In the genomic region with DNA sequence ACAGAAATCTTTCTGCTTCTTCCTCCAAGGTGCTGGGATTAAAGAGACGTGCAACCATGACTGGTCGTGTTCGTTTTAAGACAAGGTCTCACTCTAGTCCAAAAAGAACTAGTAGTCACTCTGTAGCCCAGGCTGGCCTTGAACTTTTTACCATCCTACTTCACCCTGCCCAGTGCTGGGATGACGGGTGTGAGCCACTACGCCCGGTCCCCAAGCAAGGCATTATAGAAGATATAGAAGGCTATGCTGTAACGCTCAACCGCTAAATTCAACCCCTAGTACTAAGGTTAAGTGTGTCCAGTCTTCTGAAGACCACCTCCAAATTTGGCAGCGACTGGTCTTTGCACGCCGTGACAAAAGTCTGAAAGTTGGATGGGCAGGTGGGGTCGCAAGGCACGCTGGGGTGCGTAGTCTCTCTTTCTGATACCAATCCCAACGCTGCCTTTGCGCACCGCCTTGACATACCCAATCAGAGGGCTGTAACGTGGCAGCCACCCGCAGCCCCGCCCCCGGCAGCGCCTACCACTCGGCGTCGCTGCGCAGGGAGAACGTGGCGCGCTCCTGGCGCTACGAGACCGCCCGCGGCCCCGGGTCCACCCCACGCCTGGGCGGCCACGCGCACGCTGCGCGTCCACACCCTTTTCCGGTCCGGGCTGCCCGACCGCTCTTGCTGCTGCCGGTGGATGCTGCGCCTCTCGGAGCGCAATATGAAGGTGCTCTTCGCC, we compare ENCODE assay signal across 8 mouse cellular contexts. TPM values are rescaled to one million over a fixed set of nuclear protein-coding genes. Genes with fewer than 3 reads are reported as not detected.
DNase-seq lines count a peak whose midpoint lies in the region; ATAC-seq and TF ChIP-seq lines count a peak whose summit lies in the region.

A gene (plus strand): TSS at position 640 of the 725 bp plus-strand sequence.

- peak; percentile 83; the same call in 1 of the 2 replicates for TF ChIP-seq POLR2A in bone marrow, adult 2 months (IDR thresholded peaks at IDR 0.05; ENCODE audit: borderline replicate concordance, control insufficient read depth, low read depth, low read length)
- TF ChIP-seq POLR2A in limb, embryonic 14.5 days (IDR thresholded peaks at IDR 0.05; ENCODE audit: borderline replicate concordance, extremely low read depth, insufficient read depth, insufficient read length) = peak; percentile 77; the same call in 1 of the 2 replicates

- WGBS in bone marrow, adult 2 months = under 1% methylated on average over 51 of the region's 51 CpGs
- under 1% methylated on average over 51 of the region's 51 CpGs for WGBS in embryonic facial prominence, embryonic 15.5 days
- under 1% methylated on average over 49 of the region's 51 CpGs for WGBS in limb, embryonic 14.5 days
- 2% methylated on average over 50 of the region's 51 CpGs for WGBS in midbrain, postnatal 0 days

- no peaks in the 10 kb centered on the region for H3K27me3 ChIP-seq in embryonic facial prominence, embryonic 15.5 days
- no peaks in the 10 kb centered on the region for H3K27me3 ChIP-seq in limb, embryonic 14.5 days (ENCODE audit: control insufficient read depth, insufficient read depth, low read length)
- H3K27me3 ChIP-seq in midbrain, postnatal 0 days (ENCODE audit: insufficient read depth, low read length) = no peaks in the 10 kb centered on the region

- H3K4me2 ChIP-seq in embryonic facial prominence, embryonic 15.5 days (replicated peaks) = peak within 1 kb of the TSS; percentile 67
- H3K4me2 ChIP-seq in limb, embryonic 14.5 days (replicated peaks; ENCODE audit: low read depth, low read length, severe bottlenecking) = peak within 1 kb of the TSS; percentile 75
- peak within 1 kb of the TSS; percentile 56 for H3K4me2 ChIP-seq in midbrain, postnatal 0 days (ENCODE audit: low read depth, low read length, poor library complexity, severe bottlenecking)

- H3K4me3 ChIP-seq in bone marrow, adult 2 months (replicated peaks; ENCODE audit: control insufficient read depth, low read depth, low read length) = peak within 1 kb of the TSS; percentile 89
- peak within 1 kb of the TSS; percentile 88 for H3K4me3 ChIP-seq in embryonic facial prominence, embryonic 15.5 days (replicated peaks)
- H3K4me3 ChIP-seq in limb, embryonic 14.5 days (replicated peaks; ENCODE audit: low read length) = peak within 1 kb of the TSS; percentile 76
- peak within 1 kb of the TSS; percentile 77 for H3K4me3 ChIP-seq in midbrain, postnatal 0 days (ENCODE audit: low read depth, low read length)

- no peaks in the 10 kb centered on the region for H3K9me3 ChIP-seq in embryonic facial prominence, embryonic 15.5 days (replicated peaks)
- no peaks in the 10 kb centered on the region for H3K9me3 ChIP-seq in limb, embryonic 14.5 days (ENCODE audit: control insufficient read depth, low read length)
- H3K9me3 ChIP-seq in midbrain, postnatal 0 days (ENCODE audit: low read length) = no peaks in the 10 kb centered on the region

- DNase-seq in 416B (ENCODE audit: low read depth) = peak; percentile 95
- DNase-seq in heart, adult 8-10 months (ENCODE audit: low spot score) = peak; percentile 96
- peak; percentile 99 for DNase-seq in kidney, adult 9 months
- DNase-seq in limb, embryonic 14.5 days (ENCODE audit: low spot score) = peak; percentile 99
- DNase-seq in midbrain, postnatal 0 days (ENCODE audit: low spot score) = peak; percentile 98
- DNase-seq in spleen, postnatal 14 days (ENCODE audit: low spot score in 2 of 2) = peak; percentile 96 to 97

- H3K4me1 ChIP-seq in bone marrow, adult 2 months (ENCODE audit: control insufficient read depth, insufficient read depth, low read length) = no peaks in the 10 kb centered on the region; the same call in 1 of the 2 replicates
- H3K4me1 ChIP-seq in embryonic facial prominence, embryonic 15.5 days = peaks cover 16% of the 10 kb centered on the region
- peaks cover 13% of the 10 kb centered on the region for H3K4me1 ChIP-seq in limb, embryonic 14.5 days (ENCODE audit: control insufficient read depth, insufficient read depth, low read length)
- peaks cover 13% of the 10 kb centered on the region for H3K4me1 ChIP-seq in midbrain, postnatal 0 days (ENCODE audit: insufficient read depth, low read length)

- ATAC-seq in embryonic facial prominence, embryonic 15.5 days (ENCODE audit: insufficient number of reproducible peaks, low FRiP score, low TSS enrichment, low read depth) = peak; percentile 98
- ATAC-seq in limb, embryonic 14.5 days (ENCODE audit: low FRiP score, low read depth) = peak; percentile 99
- ATAC-seq in midbrain, postnatal 0 days (ENCODE audit: low FRiP score) = peak; percentile 98

- H3K27ac ChIP-seq in bone marrow, adult 2 months (ENCODE audit: control insufficient read depth, insufficient read depth, low read depth, low read length, poor library complexity) = peak within 1 kb of the TSS; percentile 87
- H3K27ac ChIP-seq in embryonic facial prominence, embryonic 15.5 days (replicated peaks) = peak within 1 kb of the TSS; percentile 84
- peak within 1 kb of the TSS; percentile 71 for H3K27ac ChIP-seq in limb, embryonic 14.5 days (replicated peaks; ENCODE audit: low read depth, low read length)
- H3K27ac ChIP-seq in midbrain, postnatal 0 days (ENCODE audit: low read depth, low read length) = peak within 1 kb of the TSS; percentile 91

- no peak for TF ChIP-seq CTCF in bone marrow, adult 2 months (IDR thresholded peaks at IDR 0.05; ENCODE audit: control insufficient read depth, insufficient read depth, low read length)
- peak; percentile 53 for TF ChIP-seq CTCF in midbrain, postnatal 0 days (IDR thresholded peaks at IDR 0.05)

- peak within 1 kb of the TSS; percentile 87 for H3K9ac ChIP-seq in embryonic facial prominence, embryonic 15.5 days
- H3K9ac ChIP-seq in limb, embryonic 14.5 days (ENCODE audit: low read depth, low read length, severe bottlenecking) = peak within 1 kb of the TSS; percentile 85
- peak within 1 kb of the TSS; percentile 79 for H3K9ac ChIP-seq in midbrain, postnatal 0 days (replicated peaks; ENCODE audit: low read length, poor library complexity, severe bottlenecking)

- peaks cover 23% of the 10 kb centered on the region for H3K36me3 ChIP-seq in embryonic facial prominence, embryonic 15.5 days
- peaks cover 22% of the 10 kb centered on the region for H3K36me3 ChIP-seq in limb, embryonic 14.5 days (ENCODE audit: control insufficient read depth, insufficient read depth, low read length)
- peaks cover 20% of the 10 kb centered on the region for H3K36me3 ChIP-seq in midbrain, postnatal 0 days (ENCODE audit: insufficient read depth, low read length)

RNA-seq across cellular contexts. Expression of the gene that starts here (rescaled TPM):
- polyA plus RNA-seq in bone marrow, adult 2 months (2011; ENCODE audit: insufficient read depth, insufficient read length, low replicate concordance, missing spikeins) = 88.9 and 169 TPM in 2 replicates
- polyA plus RNA-seq in embryonic facial prominence, embryonic 15.5 days (2015; fragmentation: Nextera tagmentation; extraction: Ambion mirVana) = 668 and 701 TPM in 2 replicates
- 100 to 1,000 TPM in 3 of 4 experiments, 10 to 100 TPM in 1; 91.5 to 108 (median 105) TPM for total RNA-seq in heart, adult 8-10 months (2022)
- 639 and 826 TPM in 2 replicates for polyA plus RNA-seq in limb, embryonic 14.5 days (2012; rRNA removed)
- 777 and 804 TPM in 2 replicates for polyA plus RNA-seq in limb, embryonic 14.5 days (2014; fragmentation: Nextera tagmentation; extraction: Ambion mirVana)
- total RNA-seq in midbrain, postnatal 0 days (2014; rRNA removed) = 209 and 255 TPM in 2 replicates
- 339 and 341 TPM in 2 replicates for polyA plus RNA-seq in midbrain, postnatal 0 days (2015; fragmentation: Nextera tagmentation; extraction: Ambion mirVana)

Comparison
In these comparisons a context has a peak if more than half of its experiments do, and no peak if none do; other contexts are left out.
1. Peak in every context shown above with its lines: DNase-seq, ATAC-seq, H3K4me3 ChIP-seq and H3K27ac ChIP-seq.